ENCODE assay signal across 8 mouse cellular contexts in the genomic region with DNA sequence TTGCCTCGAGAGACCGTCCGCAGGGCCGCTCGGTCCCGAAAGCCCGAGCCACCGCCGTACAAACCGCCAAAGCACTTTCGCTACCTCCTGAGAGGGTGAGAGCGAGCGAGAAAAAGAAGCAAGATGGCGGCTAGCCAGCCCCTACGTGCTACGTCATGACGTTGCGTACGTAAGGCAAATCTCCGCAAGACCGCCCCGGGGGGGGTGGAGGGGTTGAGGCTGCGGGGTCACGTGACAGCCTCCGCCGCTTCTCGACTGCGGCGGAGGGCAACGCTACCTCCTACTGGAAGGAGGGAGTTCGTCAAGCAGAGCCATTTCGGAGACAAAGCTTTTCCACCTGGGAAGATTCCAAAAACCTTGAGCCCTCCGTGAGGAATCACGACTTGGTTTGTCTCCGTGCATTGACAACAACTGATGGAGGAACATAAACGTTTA. TPM values are rescaled to one million over a fixed set of nuclear protein-coding genes. Genes with fewer than 3 reads are reported as not detected.
DNase-seq lines count a peak whose midpoint lies in the region; ATAC-seq and TF ChIP-seq lines count a peak whose summit lies in the region.

A gene (minus strand): TSS at position 156 of the 435 bp plus-strand sequence.

- H3K27ac ChIP-seq in hindbrain, embryonic 10.5 days: peak within 1 kb of the TSS; percentile 99
- H3K27ac ChIP-seq in lung, postnatal 0 days (ENCODE audit: low read length): peak within 1 kb of the TSS; percentile 99

- peak within 1 kb of the TSS; percentile 98 for H3K4me3 ChIP-seq in hindbrain, embryonic 10.5 days
- peak within 1 kb of the TSS; percentile 97 for H3K4me3 ChIP-seq in lung, postnatal 0 days (ENCODE audit: low read depth, low read length)

- TF ChIP-seq EP300 in lung, postnatal 0 days (IDR thresholded peaks at IDR 0.05): no peak

- TF ChIP-seq CTCF in lung, postnatal 0 days (IDR thresholded peaks at IDR 0.05): peak; percentile 77

- under 1% methylated on average over 36 of the region's 36 CpGs for whole genome bisulfite sequencing in hindbrain, embryonic 10.5 days
- 2% methylated on average over 35 of the region's 36 CpGs for WGBS in lung, postnatal 0 days

- DNase-seq in MN1 (ENCODE audit: low spot score): peak; percentile 100
- DNase-seq in cerebellum, adult 9-10 months: peak; percentile 99
- DNase-seq in hindbrain, embryonic 10.5 days (ENCODE audit: low spot score): peak; percentile 98
- DNase-seq in layer of hippocampus, adult 9-11 months: peak; percentile 98
- peak; percentile 99 for DNase-seq in lung, postnatal 0 days (ENCODE audit: low spot score)
- peak; percentile 99 for DNase-seq in ovary, postnatal 14 days (ENCODE audit: low spot score)
- DNase-seq in thymus, postnatal 14 days: peak; percentile 99

- H3K9me3 ChIP-seq in hindbrain, embryonic 10.5 days: no peaks in the 10 kb centered on the region
- H3K9me3 ChIP-seq in lung, postnatal 0 days (ENCODE audit: low read length): no peaks in the 10 kb centered on the region

- no peaks in the 10 kb centered on the region for H3K36me3 ChIP-seq in hindbrain, embryonic 10.5 days
- no peaks in the 10 kb centered on the region for H3K36me3 ChIP-seq in lung, postnatal 0 days (ENCODE audit: insufficient read depth, low read length)

- peak within 1 kb of the TSS; percentile 98 for H3K9ac ChIP-seq in lung, postnatal 0 days (replicated peaks; ENCODE audit: low read depth)

- peak within 1 kb of the TSS; percentile 78 for H3K4me2 ChIP-seq in lung, postnatal 0 days (replicated peaks; ENCODE audit: low read depth, low read length)

- ATAC-seq in frontal cortex, adult (ENCODE audit: low TSS enrichment): peak; percentile 94
- peak; percentile 95 for ATAC-seq in lung, postnatal 0 days

- peaks cover 25% of the 10 kb centered on the region for H3K4me1 ChIP-seq in hindbrain, embryonic 10.5 days (replicated peaks)
- H3K4me1 ChIP-seq in lung, postnatal 0 days (ENCODE audit: insufficient read depth, low read depth, low read length): peaks cover 15% of the 10 kb centered on the region

- no peaks in the 10 kb centered on the region for H3K27me3 ChIP-seq in hindbrain, embryonic 10.5 days (ENCODE audit: insufficient read depth, poor library complexity, severe bottlenecking)
- no peaks in the 10 kb centered on the region for H3K27me3 ChIP-seq in lung, postnatal 0 days (replicated peaks; ENCODE audit: insufficient read depth, low read length)

RNA-seq across cellular contexts. Expression of the gene that starts here (rescaled TPM):
- polyA plus RNA-seq in hindbrain, embryonic 10.5 days (2016; fragmentation: Nextera tagmentation; extraction: Ambion mirVana): 134 and 143 TPM in 2 replicates
- 108 and 114 TPM in 2 replicates for polyA plus RNA-seq in lung, postnatal 0 days (2015; fragmentation: Nextera tagmentation; extraction: Ambion mirVana)

Comparison
In these comparisons a context has a peak if more than half of its experiments do, and no peak if none do; other contexts are left out.
1. Peak in every context shown above with its lines: DNase-seq, ATAC-seq, H3K4me3 ChIP-seq and H3K27ac ChIP-seq.